Mouse (Mus musculus): ENCODE measurements around the gene Anapc15. TPM values are rescaled to one million over a fixed set of nuclear protein-coding genes. Genes with fewer than 3 reads are reported as not detected.
"Not testable (repeated sequence)": the region's sequence is repeated elsewhere in the genome, so short reads cannot be mapped to it uniquely, and the experiment has no call there.

The Anapc15 gene
- polyA plus RNA-seq, 1 experiment from 2014 or later, result 81.9 TPM

DNA sequence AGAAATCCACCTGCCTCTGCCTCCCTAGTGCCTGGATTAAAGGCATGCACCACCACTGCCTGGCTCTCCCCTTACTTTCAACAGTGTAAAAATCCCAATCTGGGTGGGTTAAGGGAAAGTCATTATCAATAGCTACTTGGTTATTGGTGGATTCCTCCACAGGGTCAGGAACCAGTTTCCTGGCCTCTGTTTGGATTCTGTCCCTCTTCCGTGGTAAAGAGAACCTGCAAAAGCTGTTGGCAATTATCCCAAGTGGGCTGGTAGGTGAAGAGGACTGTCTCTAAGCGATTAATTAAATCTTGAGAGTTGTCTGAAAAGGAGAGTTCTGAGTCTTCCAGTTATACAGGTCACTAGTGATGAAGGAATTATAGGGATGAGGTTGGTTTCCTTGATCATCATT, 74.8 kb downstream of the Anapc15 start:
- Histone ChIP-seq H3K27me3 (no peaks in the 10 kb centered on the region), H3K4me2 (no peak overlapping the region), H3K4me1 (replicated peaks) (peaks cover 20% of the 10 kb centered on the region), H3K4me3 (no peak overlapping the region), H3K27ac (replicated peaks) (no peak overlapping the region), H3K36me3 (0 out of 2 replicates have a peak, but pooled peaks cover 7% of the 10 kb centered on the region), H3K9me3 (no peaks in the 10 kb centered on the region), H3K9ac (no peak overlapping the region)
- ATAC-seq (ENCODE audit: low read depth), result no peak
- WGBS, result 95% methylated on average over 2 of the region's 2 CpGs

GRCm38 (mm10) chr7:101939758-101940157, 76.2 kb downstream of the Anapc15 start:
- 92% methylated on average over 4 of the region's 4 CpGs for WGBS
- H3K4me1 ChIP-seq (replicated peaks), result peaks cover 15% of the 10 kb centered on the region
- no peak overlapping the region for H3K4me3 ChIP-seq
- no peaks in the 10 kb centered on the region for H3K9me3 ChIP-seq
- 0 out of 2 replicates have a peak, but pooled peaks cover 7% of the 10 kb centered on the region for H3K36me3 ChIP-seq
- no peak overlapping the region for H3K27ac ChIP-seq (replicated peaks)
- H3K27me3 ChIP-seq, result no peaks in the 10 kb centered on the region
- no peak overlapping the region for H3K4me2 ChIP-seq
- H3K9ac ChIP-seq, result no peak overlapping the region
- ATAC-seq (ENCODE audit: low read depth), result no peak

DNA sequence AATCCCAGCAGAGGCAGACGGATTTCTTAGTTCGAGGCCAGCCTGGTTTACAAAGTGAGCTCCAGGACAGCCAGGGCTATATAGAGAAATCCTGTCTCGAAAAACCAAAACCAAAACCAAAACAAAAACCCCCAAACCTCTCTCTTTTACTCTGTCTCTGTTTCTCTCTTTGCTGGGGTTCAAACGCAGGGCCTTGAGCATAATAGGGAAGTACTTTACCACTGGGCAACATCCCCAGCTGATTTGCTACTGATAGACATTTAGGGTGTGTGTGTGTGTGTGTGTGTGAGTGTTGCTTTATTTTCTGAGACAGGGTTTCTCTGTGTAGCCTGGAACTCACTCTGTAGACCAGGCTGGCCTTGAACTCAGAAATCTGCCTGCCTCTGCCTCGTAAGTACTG, 85.5 kb downstream of the Anapc15 start:
- H3K4me2 ChIP-seq; H3K9ac ChIP-seq; H3K9me3 ChIP-seq; H3K36me3 ChIP-seq; H3K4me3 ChIP-seq; ATAC-seq (ENCODE audit: low read depth); H3K4me1 ChIP-seq (replicated peaks); H3K27ac ChIP-seq (replicated peaks); H3K27me3 ChIP-seq: not testable (repeated sequence)
- 92% methylated on average over 5 of the region's 5 CpGs for WGBS

Small RNA genes lying within 50 kb of the gene (microRNA-seq; reads per million reads assigned to microRNA genes)
- not detected for gene Gm22655

Other genes starting within 250 kb of the Anapc15 start
- 30.4 and 33.8 TPM in 2 replicates for gene Clpb, start 200.1 kb upstream of the Anapc15 start, polyA plus RNA-seq (2015; fragmentation: Nextera tagmentation; extraction: Ambion mirVana)
- 1.1 and 2.3 TPM in 2 replicates for gene Phox2a, start 45.4 kb upstream of the Anapc15 start, polyA plus RNA-seq (2015; fragmentation: Nextera tagmentation; extraction: Ambion mirVana)
- gene Inppl1, start 25.5 kb upstream of the Anapc15 start, polyA plus RNA-seq (2015; fragmentation: Nextera tagmentation; extraction: Ambion mirVana), result 17.4 and 22.2 TPM in 2 replicates
- 2.3 and 3.3 TPM in 2 replicates for gene Folr2, start 6.5 kb upstream of the Anapc15 start, polyA plus RNA-seq (2015; fragmentation: Nextera tagmentation; extraction: Ambion mirVana)
- 0.77 and 4.3 TPM in 2 replicates for gene Folr1, start 7.1 kb downstream of the Anapc15 start, polyA plus RNA-seq (2015; fragmentation: Nextera tagmentation; extraction: Ambion mirVana)
- 134 and 139 TPM in 2 replicates for gene Lamtor1, start 42.2 kb downstream of the Anapc15 start, polyA plus RNA-seq (2015; fragmentation: Nextera tagmentation; extraction: Ambion mirVana)
- gene Tomt, start 42.6 kb downstream of the Anapc15 start, polyA plus RNA-seq (2015; fragmentation: Nextera tagmentation; extraction: Ambion mirVana), result 0.25 and 0.54 TPM in 2 replicates
- gene Lrrc51, start 70.2 kb downstream of the Anapc15 start, polyA plus RNA-seq (2015; fragmentation: Nextera tagmentation; extraction: Ambion mirVana), result 6.6 and 8.3 TPM in 2 replicates
- 46.2 and 50.1 TPM in 2 replicates for gene Numa1, start 70.4 kb downstream of the Anapc15 start, polyA plus RNA-seq (2015; fragmentation: Nextera tagmentation; extraction: Ambion mirVana)
- gene Il18bp, start 155.0 kb downstream of the Anapc15 start, polyA plus RNA-seq (2015; fragmentation: Nextera tagmentation; extraction: Ambion mirVana), result 3.7 and 4.6 TPM in 2 replicates
- gene Rnf121, start 201.8 kb downstream of the Anapc15 start, polyA plus RNA-seq (2015; fragmentation: Nextera tagmentation; extraction: Ambion mirVana), result 30.7 and 33.2 TPM in 2 replicates
- gene Xndc1, start 201.8 kb downstream of the Anapc15 start, polyA plus RNA-seq (2015; fragmentation: Nextera tagmentation; extraction: Ambion mirVana), result 22.0 and 27.1 TPM in 2 replicates
- gene Xntrpc, start 202.0 kb downstream of the Anapc15 start, polyA plus RNA-seq (2015; fragmentation: Nextera tagmentation; extraction: Ambion mirVana), result 1.9 and 2.5 TPM in 2 replicates
- 1.8 TPM in 1 of 2 replicates, not detected in the other for gene Trpc2, start 219.4 kb downstream of the Anapc15 start, polyA plus RNA-seq (2015; fragmentation: Nextera tagmentation; extraction: Ambion mirVana)
- gene Art1, start 238.0 kb downstream of the Anapc15 start, polyA plus RNA-seq (2015; fragmentation: Nextera tagmentation; extraction: Ambion mirVana), result 0.71 and 1.2 TPM in 2 replicates
- gene Art5, start 245.8 kb downstream of the Anapc15 start, polyA plus RNA-seq (2015; fragmentation: Nextera tagmentation; extraction: Ambion mirVana), result 0.60 and 0.77 TPM in 2 replicates

All from neural tube, embryonic 13.5 days (tissue).